Comparison of ENCODE assay signal across 9 mouse cellular contexts in genomic region chr7:109781087-109781469, GRCm38 (mm10). TPM values are rescaled to one million over a fixed set of nuclear protein-coding genes. Genes with fewer than 3 reads are reported as not detected.
DNase-seq lines count a peak whose midpoint lies in the region; ATAC-seq lines count a peak whose summit lies in the region.
"Had no signal": no experiment of that assay in that cellular context is flagged by ENCODE, and none has a peak within 500 bp of the region (broad histone marks: within the 10 kb centered on the region; RNA-seq: fewer than 3 reads in every experiment).

No protein-coding gene starts in this region.

- no peaks in the 10 kb centered on the region for H3K36me3 ChIP-seq in embryonic facial prominence, embryonic 15.5 days
- no peaks in the 10 kb centered on the region for H3K36me3 ChIP-seq in limb, embryonic 10.5 days
- H3K36me3 ChIP-seq in neural tube, embryonic 12.5 days: no peaks in the 10 kb centered on the region

- no peak overlapping the region for H3K27ac ChIP-seq in embryonic facial prominence, embryonic 15.5 days (replicated peaks)
- no peak overlapping the region for H3K27ac ChIP-seq in limb, embryonic 10.5 days
- no peak overlapping the region for H3K27ac ChIP-seq in neural tube, embryonic 12.5 days

- peaks cover 19% of the 10 kb centered on the region for H3K4me1 ChIP-seq in embryonic facial prominence, embryonic 15.5 days
- H3K4me1 ChIP-seq in limb, embryonic 10.5 days: peaks cover 14% of the 10 kb centered on the region
- peaks cover 14% of the 10 kb centered on the region; the same call in 1 of the 2 replicates for H3K4me1 ChIP-seq in neural tube, embryonic 12.5 days

- WGBS in embryonic facial prominence, embryonic 15.5 days: under 1% methylated on average over 24 of the region's 24 CpGs
- WGBS in limb, embryonic 10.5 days: 3% methylated on average over 24 of the region's 24 CpGs
- WGBS in neural tube, embryonic 12.5 days: under 1% methylated on average over 24 of the region's 24 CpGs

- peaks cover 53% of the 10 kb centered on the region for H3K27me3 ChIP-seq in embryonic facial prominence, embryonic 15.5 days
- H3K27me3 ChIP-seq in limb, embryonic 10.5 days (ENCODE audit: low read depth, poor library complexity, severe bottlenecking): peaks cover 68% of the 10 kb centered on the region
- peaks cover 45% of the 10 kb centered on the region for H3K27me3 ChIP-seq in neural tube, embryonic 12.5 days (replicated peaks)

- H3K9me3 ChIP-seq in embryonic facial prominence, embryonic 15.5 days (replicated peaks): no peaks in the 10 kb centered on the region
- no peaks in the 10 kb centered on the region for H3K9me3 ChIP-seq in limb, embryonic 10.5 days (replicated peaks)
- no peaks in the 10 kb centered on the region for H3K9me3 ChIP-seq in neural tube, embryonic 12.5 days

- no peak overlapping the region for H3K9ac ChIP-seq in embryonic facial prominence, embryonic 15.5 days
- peak overlapping the region; percentile 54 for H3K9ac ChIP-seq in neural tube, embryonic 12.5 days

- peak overlapping the region; percentile 99 for H3K4me2 ChIP-seq in embryonic facial prominence, embryonic 15.5 days (replicated peaks)
- peak overlapping the region; percentile 96 for H3K4me2 ChIP-seq in neural tube, embryonic 12.5 days (replicated peaks)

- DNase-seq in frontal cortex, adult 2 months (ENCODE audit: extremely low spot score in 1 of 2, low spot score in 1 of 2): no peak
- DNase-seq in B cell, adult 2 months: peak; percentile 52 to 54
- no peak for DNase-seq in limb, embryonic 10.5 days (ENCODE audit: low spot score)
- no peak for DNase-seq in adrenal gland, postnatal 14 days
- no peak for DNase-seq in cerebellum, postnatal 4 days (ENCODE audit: low spot score in 2 of 2)

- peak overlapping the region; percentile 49 for H3K4me3 ChIP-seq in embryonic facial prominence, embryonic 15.5 days (replicated peaks)
- peak overlapping the region; percentile 56 for H3K4me3 ChIP-seq in limb, embryonic 10.5 days
- H3K4me3 ChIP-seq in neural tube, embryonic 12.5 days: peak overlapping the region; percentile 49

- peak; percentile 66 for ATAC-seq in frontal cortex, adult (ENCODE audit: low TSS enrichment)
- ATAC-seq in embryonic facial prominence, embryonic 15.5 days (ENCODE audit: insufficient number of reproducible peaks, low FRiP score, low TSS enrichment, low read depth): peak; percentile 40; the same call in 1 of the 2 replicates
- ATAC-seq in neural tube, embryonic 12.5 days (ENCODE audit: low FRiP score, low read depth): peak; percentile 75

RNA-seq across cellular contexts. Expression of gene Nrip3, which starts 0.7 kb away (rescaled TPM):
- 148 and 152 TPM in 2 replicates for polyA plus RNA-seq in frontal cortex, adult 2 months (2012; rRNA removed)
- polyA plus RNA-seq in embryonic facial prominence, embryonic 15.5 days (2015; fragmentation: Nextera tagmentation; extraction: Ambion mirVana): 1.6 and 2.6 TPM in 2 replicates
- 0.08 and 0.11 TPM in 2 replicates for polyA plus RNA-seq in limb, embryonic 10.5 days (2016; fragmentation: Nextera tagmentation; extraction: Ambion mirVana)
- 1.6 and 2.7 TPM in 2 replicates for polyA plus RNA-seq in neural tube, embryonic 12.5 days (2016; fragmentation: Nextera tagmentation; extraction: Ambion mirVana)
- 0.67 and 1.2 TPM in 2 replicates for total RNA-seq in adrenal gland, postnatal 14 days (2021)
- polyA plus RNA-seq: C2C12 had no signal

RNA-seq across cellular contexts. Expression of gene Tmem9b, which starts 28.4 kb away (rescaled TPM):
- polyA plus RNA-seq in frontal cortex, adult 2 months (2012; rRNA removed): 143 and 149 TPM in 2 replicates
- 67.6 and 68.1 TPM in 2 replicates for polyA plus RNA-seq in embryonic facial prominence, embryonic 15.5 days (2015; fragmentation: Nextera tagmentation; extraction: Ambion mirVana)
- polyA plus RNA-seq in limb, embryonic 10.5 days (2016; fragmentation: Nextera tagmentation; extraction: Ambion mirVana): 17.3 and 18.0 TPM in 2 replicates
- polyA plus RNA-seq in neural tube, embryonic 12.5 days (2016; fragmentation: Nextera tagmentation; extraction: Ambion mirVana): 68.4 and 74.2 TPM in 2 replicates
- 36.6 and 42.0 TPM in 2 replicates for total RNA-seq in adrenal gland, postnatal 14 days (2021)

RNA-seq across cellular contexts. Expression of gene Ascl3, which starts 49.6 kb away (rescaled TPM):
- 0.20 TPM in 1 of 2 replicates, not detected in the other for polyA plus RNA-seq in frontal cortex, adult 2 months (2012; rRNA removed)
- polyA plus RNA-seq in embryonic facial prominence, embryonic 15.5 days (2015; fragmentation: Nextera tagmentation; extraction: Ambion mirVana): 0.50 and 0.57 TPM in 2 replicates
- polyA plus RNA-seq in limb, embryonic 10.5 days (2016; fragmentation: Nextera tagmentation; extraction: Ambion mirVana): 0.35 TPM in 1 of 2 replicates, not detected in the other
- polyA plus RNA-seq in neural tube, embryonic 12.5 days (2016; fragmentation: Nextera tagmentation; extraction: Ambion mirVana): 0.31 TPM in 1 of 2 replicates, not detected in the other
- not detected in 2 replicates for total RNA-seq in adrenal gland, postnatal 14 days (2021)

RNA-seq across cellular contexts. Expression of gene BC051019, which starts 57.4 kb away (rescaled TPM):
- polyA plus RNA-seq in frontal cortex, adult 2 months (2012; rRNA removed): 0.12 TPM in 1 of 2 replicates, not detected in the other
- polyA plus RNA-seq in embryonic facial prominence, embryonic 15.5 days (2015; fragmentation: Nextera tagmentation; extraction: Ambion mirVana): 7.4 and 14.7 TPM in 2 replicates
- polyA plus RNA-seq in limb, embryonic 10.5 days (2016; fragmentation: Nextera tagmentation; extraction: Ambion mirVana): not detected in 2 replicates
- polyA plus RNA-seq in neural tube, embryonic 12.5 days (2016; fragmentation: Nextera tagmentation; extraction: Ambion mirVana): not detected in 2 replicates
- total RNA-seq in adrenal gland, postnatal 14 days (2021): not detected in 2 replicates

Comparison
In these comparisons a context has a peak if more than half of its experiments do, and no peak if none do; other contexts are left out.
1. DNase-seq: peak in B cell, adult 2 months (2 of 2); none in frontal cortex, adult 2 months (0 of 2), limb, embryonic 10.5 days (single experiment), adrenal gland, postnatal 14 days (single experiment) and cerebellum, postnatal 4 days (0 of 2).
2. RNA of gene Nrip3, which starts 0.7 kb away (polyA plus RNA-seq): 148 to 152 TPM in frontal cortex, adult 2 months; 1.6 to 2.7 TPM in neural tube, embryonic 12.5 days, 1.6 to 2.6 TPM in embryonic facial prominence, embryonic 15.5 days and 0.08 to 0.11 TPM in limb, embryonic 10.5 days; every median in the first group is over 10 times any median in the second.
3. Peak in every context shown above with its lines, with median percentiles within 50 percentile points of each other: ATAC-seq and H3K4me3 ChIP-seq.